Mouse (Mus musculus): ENCODE results near the gene Usp20. TPM values are rescaled to one million over a fixed set of nuclear protein-coding genes. Genes with fewer than 3 reads are reported as not detected.

The Usp20 gene
- polyA plus RNA-seq (2014; fragmentation: Illumina TruSeq; extraction: RNeasy Lipid Tissue Mini Kit (QIAGEN cat#74804); ENCODE audit: low read depth, low replicate concordance) = 0.63 TPM

DNA sequence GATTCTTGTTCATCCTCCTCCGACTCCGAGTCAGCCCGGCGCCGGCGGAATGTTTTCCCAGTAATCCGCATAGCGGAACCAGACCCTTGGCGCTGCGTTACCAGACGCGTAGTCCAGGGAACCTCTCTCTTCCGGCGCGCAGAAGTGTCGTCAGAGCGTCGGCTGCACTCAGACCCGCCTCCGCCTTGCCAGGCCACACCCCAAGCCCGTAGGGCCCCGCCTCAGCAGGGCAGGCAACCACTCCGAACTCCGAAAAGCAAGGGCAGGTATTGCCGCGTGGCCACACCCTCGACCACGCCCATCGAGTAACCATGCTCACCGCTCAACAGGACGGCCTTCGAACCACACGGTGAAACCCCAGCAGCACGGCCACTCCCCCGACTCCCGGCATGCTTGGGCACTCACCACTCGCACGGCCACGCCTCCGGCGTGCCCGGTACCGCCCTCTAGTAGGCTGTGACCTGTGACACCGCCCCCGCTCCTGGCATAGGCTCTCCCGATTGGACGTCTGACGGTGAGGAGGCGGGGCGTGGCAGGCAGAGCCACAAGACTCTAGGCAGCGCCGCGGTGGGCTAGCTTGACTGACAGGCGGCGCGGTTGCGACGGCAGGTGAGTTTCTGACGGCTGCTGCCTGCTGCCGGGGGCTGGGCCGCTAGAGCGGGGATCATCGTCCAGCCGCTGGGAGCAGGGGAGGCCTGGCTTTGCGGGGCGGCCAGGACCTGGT, at the start of gene Usp20, which contains the start of gene BC005624:
Usp20 (plus strand) TSS at position 490 of the 724 bp plus-strand sequence.
BC005624 (minus strand) TSS at position 412 of the 724 bp plus-strand sequence.

GRCm38 (mm10) chr2:30952824-30953490, 29.1 kb upstream of the Usp20 start, which contains the start of gene Tor1b:
Gene Tor1b (plus strand): TSS chr2:30952959.

GRCm38 (mm10) chr2:30967352-30968327, 14.4 kb upstream of the Usp20 start, which contains the start of gene Tor1a:
Gene Tor1a (minus strand): TSS chr2:30967933.

Other genes with a start within 250 kb of the Usp20 start
- not detected for gene 1700001O22Rik, start 178.6 kb upstream of the Usp20 start, polyA plus RNA-seq (2014; fragmentation: Illumina TruSeq; extraction: RNeasy Lipid Tissue Mini Kit (QIAGEN cat#74804); ENCODE audit: low read depth, low replicate concordance)
- not detected for gene Ntmt1, start 174.5 kb upstream of the Usp20 start, polyA plus RNA-seq (2014; fragmentation: Illumina TruSeq; extraction: RNeasy Lipid Tissue Mini Kit (QIAGEN cat#74804); ENCODE audit: low read depth, low replicate concordance)
- not detected for gene Asb6, start 151.9 kb upstream of the Usp20 start, polyA plus RNA-seq (2014; fragmentation: Illumina TruSeq; extraction: RNeasy Lipid Tissue Mini Kit (QIAGEN cat#74804); ENCODE audit: low read depth, low replicate concordance)
- not detected for gene Prrx2, start 147.3 kb upstream of the Usp20 start, polyA plus RNA-seq (2014; fragmentation: Illumina TruSeq; extraction: RNeasy Lipid Tissue Mini Kit (QIAGEN cat#74804); ENCODE audit: low read depth, low replicate concordance)
- gene Ptges, start 52.4 kb upstream of the Usp20 start, polyA plus RNA-seq (2014; fragmentation: Illumina TruSeq; extraction: RNeasy Lipid Tissue Mini Kit (QIAGEN cat#74804); ENCODE audit: low read depth, low replicate concordance) = 3.4 TPM
- 18.4 TPM for gene Tor1b, start 29.3 kb upstream of the Usp20 start, polyA plus RNA-seq (2014; fragmentation: Illumina TruSeq; extraction: RNeasy Lipid Tissue Mini Kit (QIAGEN cat#74804); ENCODE audit: low read depth, low replicate concordance)
- gene Tor1a, start 14.3 kb upstream of the Usp20 start, polyA plus RNA-seq (2014; fragmentation: Illumina TruSeq; extraction: RNeasy Lipid Tissue Mini Kit (QIAGEN cat#74804); ENCODE audit: low read depth, low replicate concordance) = 6.2 TPM
- gene BC005624, start 78 bp upstream of the Usp20 start, polyA plus RNA-seq (2014; fragmentation: Illumina TruSeq; extraction: RNeasy Lipid Tissue Mini Kit (QIAGEN cat#74804); ENCODE audit: low read depth, low replicate concordance) = 23.2 TPM
- gene Fnbp1, start 159.7 kb downstream of the Usp20 start, polyA plus RNA-seq (2014; fragmentation: Illumina TruSeq; extraction: RNeasy Lipid Tissue Mini Kit (QIAGEN cat#74804); ENCODE audit: low read depth, low replicate concordance) = 58.6 TPM
- gene Gpr107, start 170.0 kb downstream of the Usp20 start, polyA plus RNA-seq (2014; fragmentation: Illumina TruSeq; extraction: RNeasy Lipid Tissue Mini Kit (QIAGEN cat#74804); ENCODE audit: low read depth, low replicate concordance) = 46.1 TPM

All from sigmoid colon, adult 10 weeks (tissue).